Mouse (Mus musculus): ENCODE data around the gene Cenps.
"Not testable (repeated sequence)": the region's sequence is repeated elsewhere in the genome, so short reads cannot be mapped to it uniquely, and the experiment has no call there.

The Cenps gene

GRCm38 (mm10) chr4:149119978-149120562 is 17.4 kb downstream of the Cenps start:
- not testable (repeated sequence) for DNase-seq (ENCODE audit: low read depth, low spot score)

- DNase-seq (ENCODE audit: low read depth, low spot score): peak; percentile 93
These were observed 33.4 kb downstream of the Cenps start, which contains the start of gene Dffa for GRCm38 (mm10) chr4:149103875-149104561. Dffa (plus strand) TSS chr4:149104146.

GRCm38 (mm10) chr4:149101456-149101855 is 36.0 kb downstream of the Cenps start:
- no peak for DNase-seq (ENCODE audit: low read depth, low spot score)

GRCm38 (mm10) chr4:149100449-149100848 is 37.0 kb downstream of the Cenps start:
- DNase-seq (ENCODE audit: low read depth, low spot score): not testable (repeated sequence)

- peak; percentile 93 for DNase-seq (ENCODE audit: low read depth, low spot score)
These were observed 37.9 kb downstream of the Cenps start, which contains the start of gene Pex14 for GRCm38 (mm10) chr4:149099369-149100017. Pex14 (minus strand) TSS chr4:149099876.

GRCm38 (mm10) chr4:149098571-149098970 is 38.9 kb downstream of the Cenps start:
- DNase-seq (ENCODE audit: low read depth, low spot score): no peak

GRCm38 (mm10) chr4:149097956-149098355 is 39.5 kb downstream of the Cenps start:
- DNase-seq (ENCODE audit: low read depth, low spot score): no peak

- no peak for DNase-seq (ENCODE audit: low read depth, low spot score)
These were observed 46.1 kb downstream of the Cenps start for GRCm38 (mm10) chr4:149091364-149091763.

- no peak for DNase-seq (ENCODE audit: low read depth, low spot score)
These were observed 52.0 kb downstream of the Cenps start for GRCm38 (mm10) chr4:149085381-149085780.

GRCm38 (mm10) chr4:149081528-149081927 is 55.9 kb downstream of the Cenps start:
- no peak for DNase-seq (ENCODE audit: low read depth, low spot score)

- no peak for DNase-seq (ENCODE audit: low read depth, low spot score)
These were observed 57.3 kb downstream of the Cenps start for GRCm38 (mm10) chr4:149080111-149080510.

GRCm38 (mm10) chr4:149079629-149080028 is 57.8 kb downstream of the Cenps start:
- no peak for DNase-seq (ENCODE audit: low read depth, low spot score)

- DNase-seq (ENCODE audit: low read depth, low spot score): no peak
These were observed 59.2 kb downstream of the Cenps start for GRCm38 (mm10) chr4:149078261-149078660.
